Mouse (Mus musculus) liver, postnatal 0 days (tissue): ENCODE measurements at regions not wholly inside any gene's neighbourhood (a gene's known extent, or its start where the extent isn't known, plus 50 kb on each side); places are given as distances from the start of the nearest gene placed in this dataset.

Experiments
- CTCF ChIP-seq: sonication (generic); IDR thresholded peaks from 2 replicates; pipeline ENCODE4 v1.5.1; 2016; ENCODE audit warnings: antibody characterized with exemption, low read depth
- EP300 ChIP-seq: IDR thresholded peaks from 2 replicates; pipeline ENCODE4 v1.6.1; 2016; ENCODE audit warnings: antibody characterized with exemption, low read depth, mild to moderate bottlenecking

DNA sequence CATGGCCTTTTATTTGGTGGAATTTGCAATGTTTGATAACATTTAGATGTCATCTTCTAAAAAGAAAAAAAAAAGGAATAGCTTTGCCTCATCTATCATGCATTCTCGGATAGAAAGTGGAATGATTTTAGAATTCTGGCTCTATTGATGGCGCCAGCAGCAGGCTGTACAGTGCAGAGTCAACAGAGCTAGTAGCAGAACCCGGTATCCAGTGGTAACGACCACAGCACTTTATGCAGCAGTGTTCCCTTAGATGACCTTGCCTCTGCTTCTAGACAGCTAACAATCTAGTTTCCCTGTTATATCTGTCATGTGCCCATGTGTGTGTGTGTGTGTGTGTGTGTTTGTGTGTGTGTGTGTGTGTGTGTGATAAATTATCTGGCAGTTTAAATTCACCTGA, 129.2 kb upstream of the Speer2 start:
- TF ChIP-seq CTCF = no peak
- no peak for TF ChIP-seq EP300
